Mouse (Mus musculus) natural killer cell, adult 2 months (primary cell): ENCODE measurements at regions not wholly inside any gene's neighbourhood (a gene's known extent, or its start where the extent isn't known, plus 50 kb on each side); places are given as distances from the start of the nearest gene placed in this dataset.

ENCODE experiments used
- DNase-seq, 2 experiments: peaks; one replicate each; pipeline ENCODE4 v3.0.0; 2022; ENCODE audit warnings: low spot score in 2 of 2

GRCm38 (mm10) chr6:127341604-127342003 is 105.0 kb upstream of the Parp11 start:
- DNase-seq, result no peak

GRCm38 (mm10) chr6:127348770-127349409 is 97.8 kb upstream of the Parp11 start:
- no peak for DNase-seq

- no peak for DNase-seq
Measured at GRCm38 (mm10) chr6:127349479-127350110, 97.0 kb upstream of the Parp11 start.

GRCm38 (mm10) chr6:127351691-127352090 is 94.9 kb upstream of the Parp11 start:
- DNase-seq, result peak in 1 of 2 experiments; percentile 16

GRCm38 (mm10) chr6:127355112-127355511 is 91.5 kb upstream of the Parp11 start:
- DNase-seq, result no peak

- no peak for DNase-seq
Measured at GRCm38 (mm10) chr6:127356442-127356841, 90.2 kb upstream of the Parp11 start.

GRCm38 (mm10) chr6:127358805-127359204 is 87.8 kb upstream of the Parp11 start:
- DNase-seq, result no peak

GRCm38 (mm10) chr6:127359391-127359874 is 87.2 kb upstream of the Parp11 start:
- peak; percentile 64 to 76 for DNase-seq

GRCm38 (mm10) chr6:127362166-127362565 is 84.5 kb upstream of the Parp11 start:
- DNase-seq, result no peak

GRCm38 (mm10) chr6:127362966-127363752 is 83.5 kb upstream of the Parp11 start:
- DNase-seq, result no peak

- no peak for DNase-seq
Measured at GRCm38 (mm10) chr6:127363871-127364590, 82.6 kb upstream of the Parp11 start.

GRCm38 (mm10) chr6:127364591-127365187 is 82.0 kb upstream of the Parp11 start:
- no peak for DNase-seq

GRCm38 (mm10) chr6:127365246-127365645 is 81.4 kb upstream of the Parp11 start:
- DNase-seq, result no peak

- no peak for DNase-seq
Measured at GRCm38 (mm10) chr6:127365651-127366050, 81.0 kb upstream of the Parp11 start.

GRCm38 (mm10) chr6:127373052-127373451 is 73.6 kb upstream of the Parp11 start:
- DNase-seq, result peak in 1 of 2 experiments; percentile 26

GRCm38 (mm10) chr6:127373797-127374463 is 72.7 kb upstream of the Parp11 start:
- DNase-seq, result no peak

- no peak for DNase-seq
Measured at GRCm38 (mm10) chr6:127374464-127375143, 72.0 kb upstream of the Parp11 start.

GRCm38 (mm10) chr6:127375144-127375529 is 71.5 kb upstream of the Parp11 start:
- no peak for DNase-seq

- no peak for DNase-seq
Measured at GRCm38 (mm10) chr6:127375711-127376199, 70.9 kb upstream of the Parp11 start.

GRCm38 (mm10) chr6:127378701-127379100 is 67.9 kb upstream of the Parp11 start:
- DNase-seq, result no peak
